Mouse (Mus musculus): Measurements from ENCODE around the gene Pard3.

The Pard3 gene

GRCm38 (mm10) chr8:127514810-127515735, 451.4 kb downstream of the Pard3 start:
- DNase-seq, result no peak

GRCm38 (mm10) chr8:127516043-127516442, 452.4 kb downstream of the Pard3 start:
- DNase-seq, result no peak

GRCm38 (mm10) chr8:127525673-127526072, 462.0 kb downstream of the Pard3 start:
- DNase-seq, result no peak

GRCm38 (mm10) chr8:127528315-127528714, 464.6 kb downstream of the Pard3 start:
- DNase-seq, result no peak

GRCm38 (mm10) chr8:127529746-127530145, 466.1 kb downstream of the Pard3 start:
- no peak for DNase-seq

- no peak for DNase-seq
These were observed 468.2 kb downstream of the Pard3 start for GRCm38 (mm10) chr8:127531866-127532265.

GRCm38 (mm10) chr8:127534789-127535188, 471.1 kb downstream of the Pard3 start:
- DNase-seq, result no peak

GRCm38 (mm10) chr8:127535192-127535845, 471.6 kb downstream of the Pard3 start:
- DNase-seq, result no peak

GRCm38 (mm10) chr8:127535846-127536220, 472.1 kb downstream of the Pard3 start:
- no peak for DNase-seq

GRCm38 (mm10) chr8:127539803-127540202, 476.1 kb downstream of the Pard3 start:
- no peak for DNase-seq

GRCm38 (mm10) chr8:127540273-127540672, 476.6 kb downstream of the Pard3 start:
- DNase-seq, result no peak

- no peak for DNase-seq
These were observed 478.5 kb downstream of the Pard3 start for GRCm38 (mm10) chr8:127542162-127542561.

- DNase-seq, result no peak
These were observed 480.0 kb downstream of the Pard3 start for GRCm38 (mm10) chr8:127543676-127544075.

- no peak for DNase-seq
These were observed 482.5 kb downstream of the Pard3 start for GRCm38 (mm10) chr8:127546161-127546560.

- DNase-seq, result no peak
These were observed 487.2 kb downstream of the Pard3 start for GRCm38 (mm10) chr8:127550928-127551327.

- no peak for DNase-seq
These were observed 488.5 kb downstream of the Pard3 start for GRCm38 (mm10) chr8:127552161-127552595.

GRCm38 (mm10) chr8:127552836-127553235, 489.1 kb downstream of the Pard3 start:
- DNase-seq, result no peak

GRCm38 (mm10) chr8:127553582-127553981, 489.9 kb downstream of the Pard3 start:
- DNase-seq, result no peak

- no peak for DNase-seq
These were observed 492.1 kb downstream of the Pard3 start for GRCm38 (mm10) chr8:127555795-127556194.

GRCm38 (mm10) chr8:127556964-127557363, 493.3 kb downstream of the Pard3 start:
- no peak for DNase-seq

- DNase-seq, result no peak
These were observed 493.9 kb downstream of the Pard3 start for GRCm38 (mm10) chr8:127557566-127557965.

GRCm38 (mm10) chr8:127563634-127564033, 499.9 kb downstream of the Pard3 start:
- DNase-seq, result no peak

- DNase-seq, result no peak
These were observed 500.7 kb downstream of the Pard3 start for GRCm38 (mm10) chr8:127564426-127564825.

GRCm38 (mm10) chr8:127569212-127569611, 505.5 kb downstream of the Pard3 start:
- DNase-seq, result no peak
